Mouse (Mus musculus) olfactory bulb, adult 2 months (tissue): Measurements from ENCODE around the gene Eef1b2. TPM values are rescaled to one million over a fixed set of nuclear protein-coding genes. Genes with fewer than 3 reads are reported as not detected.

Experiments used
- H3K27ac ChIP-seq: fragments of 200-500 bp; 2 replicates; pipeline ENCODE4 v1.5.1; 2012; ENCODE audit warnings: low read depth, low read length; ENCODE audit not compliant: insufficient read depth
- H3K4me1 ChIP-seq: fragments of 200-500 bp; 2 replicates; pipeline ENCODE4 v1.6.1; 2012; ENCODE audit warnings: low read length; ENCODE audit not compliant: control insufficient read depth, insufficient read depth
- H3K4me3 ChIP-seq: fragments of 200-500 bp; 2 replicates; pipeline ENCODE4 v1.5.1; 2012; ENCODE audit warnings: mild to moderate bottlenecking, low read depth, low read length, moderate library complexity; ENCODE audit not compliant: insufficient read depth
- CTCF ChIP-seq: fragments of 200-500 bp; IDR thresholded peaks from 2 replicates; pipeline ENCODE4 v1.5.1; 2012; ENCODE audit warnings: low read depth, mild to moderate bottlenecking, low read length, moderate library complexity; ENCODE audit not compliant: insufficient read depth
- POLR2A ChIP-seq: fragments of 200-500 bp; IDR thresholded peaks from 2 replicates; pipeline ENCODE4 v1.6.1; 2012; ENCODE audit warnings: mild to moderate bottlenecking, low read depth, low read length, moderate library complexity; ENCODE audit not compliant: insufficient read depth
- WGBS: fragments of 180-500 bp; shearing (Covaris S2); methylation state at CpG from one replicate; pipeline ENCODE4 v1.1.7; 2018; 5-methylcytosine and 5-hydroxymethylcytosine counted together
- polyA plus RNA-seq: library from polyadenylated mRNA; stranded (reverse); fragments of >200 nt; gene quantifications from 2 replicates; pipeline ENCODE4 v1.2.4, GENCODE M21; 2012; ENCODE audit warnings: low replicate concordance; ENCODE audit not compliant: missing spikeins, insufficient read depth, insufficient read length

Eef1b2 gene
- polyA plus RNA-seq, 1 experiment = not detected

DNA sequence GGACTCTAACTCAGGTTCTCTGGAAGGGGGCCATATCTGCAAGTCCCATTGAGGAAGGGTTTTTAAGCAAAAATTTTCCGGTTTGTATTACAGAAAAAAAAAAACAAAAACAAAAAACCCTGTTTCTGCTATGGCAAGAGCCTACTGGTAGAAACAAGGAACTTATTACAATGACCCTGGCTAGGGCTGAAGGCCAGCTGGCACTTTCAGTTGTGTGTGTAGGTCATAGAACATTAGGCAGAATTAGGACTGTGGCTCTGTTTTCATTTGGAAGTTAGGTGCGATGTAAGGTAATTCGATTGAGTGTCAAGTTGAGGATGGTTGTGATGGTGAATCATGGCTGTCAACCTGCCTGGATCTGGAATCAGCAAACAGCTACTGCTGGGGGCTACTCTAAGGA, 11.9 kb downstream of the Eef1b2 start:
- no peaks in the 10 kb centered on the region for H3K4me1 ChIP-seq
- no peak overlapping the region for H3K4me3 ChIP-seq
- no peak overlapping the region for H3K27ac ChIP-seq
- 81% methylated on average over 3 of the region's 3 CpGs for WGBS
- TF ChIP-seq POLR2A (no peak), CTCF (no peak)

DNA sequence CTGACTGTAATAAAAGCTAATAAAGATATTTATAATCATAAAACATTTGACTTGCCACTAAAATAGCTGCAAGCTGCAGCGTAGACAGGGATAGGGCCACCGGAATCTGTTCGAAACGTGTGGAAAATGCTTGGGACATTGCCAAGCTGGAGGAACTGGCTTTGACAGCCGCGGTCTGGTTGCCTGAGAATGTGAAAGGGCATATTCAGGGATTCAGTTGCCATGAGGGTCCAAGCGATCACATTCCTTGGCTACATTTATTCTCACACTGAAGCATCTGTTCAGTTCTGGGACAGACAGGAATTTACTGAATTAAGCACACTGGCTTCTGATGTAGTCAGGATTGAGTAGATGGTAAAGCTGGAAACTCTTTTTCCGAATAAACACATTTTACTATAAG, 14.2 kb downstream of the Eef1b2 start:
- TF ChIP-seq POLR2A (no peak), CTCF (no peak)
- no peak overlapping the region for H3K27ac ChIP-seq
- no peak overlapping the region for H3K4me3 ChIP-seq
- H3K4me1 ChIP-seq = no peaks in the 10 kb centered on the region
- WGBS = 40% methylated on average over 8 of the region's 8 CpGs

DNA sequence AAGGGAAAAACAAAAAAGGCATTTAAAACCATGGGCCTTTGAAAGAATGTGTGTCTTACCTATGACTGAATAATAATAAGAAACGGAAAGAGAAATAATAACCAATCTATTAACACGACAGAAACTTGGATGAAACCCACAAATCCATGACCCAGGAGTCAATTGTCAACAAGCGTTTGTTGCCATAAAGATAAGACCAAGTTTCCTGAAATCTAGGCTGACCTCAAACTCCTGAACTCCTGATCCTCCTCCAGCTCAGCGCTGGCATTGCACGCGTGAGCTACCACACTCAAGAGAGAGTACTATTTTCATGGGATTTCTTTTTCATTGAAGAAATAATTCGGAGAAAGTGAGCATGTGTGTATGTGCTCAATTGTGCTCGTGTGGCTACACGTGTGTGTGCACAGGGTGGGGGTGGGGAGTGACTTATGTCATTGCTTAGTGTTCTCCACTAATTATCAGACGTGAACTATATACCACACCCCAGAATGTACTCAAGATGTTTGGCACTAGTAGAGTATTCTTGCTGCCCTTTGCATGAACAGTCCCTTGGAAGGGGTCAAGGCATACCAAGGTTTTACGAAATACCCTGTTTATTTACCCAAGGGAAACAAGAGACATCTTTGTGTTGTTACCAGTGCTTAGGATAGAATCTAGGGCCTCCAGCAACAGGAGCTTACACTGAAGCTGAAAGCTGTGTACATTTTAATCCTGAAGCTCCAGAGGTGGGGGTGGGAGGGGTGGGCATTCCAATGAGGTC, 15.9 kb downstream of the Eef1b2 start:
- TF ChIP-seq CTCF (no peak), POLR2A (no peak)
- Histone ChIP-seq H3K4me3 (no peak overlapping the region), H3K4me1 (no peaks in the 10 kb centered on the region), H3K27ac (no peak overlapping the region)
- WGBS = 94% methylated on average over 11 of the region's 11 CpGs

DNA sequence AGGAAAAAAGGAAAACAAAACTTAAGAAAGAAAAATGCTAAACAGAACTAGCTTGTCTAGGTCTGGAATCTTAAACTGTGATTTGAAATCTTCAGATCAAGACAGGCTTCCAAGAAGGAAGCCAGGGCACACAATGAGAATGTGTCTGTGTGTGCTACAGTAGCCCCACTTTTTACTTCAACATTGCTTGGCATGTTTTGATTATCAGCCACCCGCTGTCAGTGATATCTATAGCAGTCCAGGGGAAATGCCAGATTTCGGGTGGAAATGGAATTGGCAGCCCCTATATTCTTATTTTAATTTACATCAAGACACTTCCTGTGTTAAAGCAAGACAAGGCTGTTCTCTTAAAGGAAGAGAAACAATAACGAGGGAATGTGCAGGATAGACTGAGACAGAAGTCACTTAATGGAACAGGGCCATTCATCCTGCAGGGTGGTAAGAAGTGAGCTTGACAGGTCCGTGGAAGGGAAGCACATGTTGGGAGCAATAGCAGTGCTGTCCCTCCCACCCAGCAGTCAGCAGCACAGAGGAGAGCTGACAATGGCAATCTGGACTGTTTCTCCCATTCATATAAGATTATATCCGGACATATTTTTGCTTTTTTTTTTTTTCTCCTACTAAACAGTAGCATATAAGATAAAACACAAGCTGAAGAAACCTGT, 19.4 kb downstream of the Eef1b2 start:
- Histone ChIP-seq H3K4me3 (no peak overlapping the region), H3K27ac (no peak overlapping the region), H3K4me1 (no peaks in the 10 kb centered on the region)
- 53% methylated on average over 5 of the region's 5 CpGs for WGBS
- TF ChIP-seq CTCF (no peak), POLR2A (no peak)

DNA sequence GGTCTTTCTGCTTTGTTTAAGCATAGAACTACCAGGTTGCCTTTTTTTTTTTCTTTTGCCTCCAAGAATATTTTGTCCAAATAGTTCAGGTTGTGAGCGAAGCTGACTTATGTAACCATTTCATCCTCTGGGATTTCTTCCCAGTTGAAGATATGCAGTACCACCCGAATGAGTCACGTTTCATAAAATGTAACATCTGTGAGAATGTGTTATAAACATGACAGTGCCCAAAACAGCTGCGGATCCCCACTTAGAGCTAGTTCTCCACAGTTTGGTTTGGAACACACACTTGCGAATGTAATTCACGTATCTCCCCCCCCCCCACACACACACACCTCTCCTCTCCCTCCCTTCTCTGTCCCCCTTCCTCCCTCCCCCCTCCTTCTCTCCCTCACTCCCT, 22.8 kb downstream of the Eef1b2 start:
- H3K27ac ChIP-seq = no peak overlapping the region
- 90% methylated on average over 6 of the region's 6 CpGs for WGBS
- peaks cover 6% of the 10 kb centered on the region for H3K4me1 ChIP-seq
- TF ChIP-seq POLR2A = no peak
- no peak overlapping the region for H3K4me3 ChIP-seq

DNA sequence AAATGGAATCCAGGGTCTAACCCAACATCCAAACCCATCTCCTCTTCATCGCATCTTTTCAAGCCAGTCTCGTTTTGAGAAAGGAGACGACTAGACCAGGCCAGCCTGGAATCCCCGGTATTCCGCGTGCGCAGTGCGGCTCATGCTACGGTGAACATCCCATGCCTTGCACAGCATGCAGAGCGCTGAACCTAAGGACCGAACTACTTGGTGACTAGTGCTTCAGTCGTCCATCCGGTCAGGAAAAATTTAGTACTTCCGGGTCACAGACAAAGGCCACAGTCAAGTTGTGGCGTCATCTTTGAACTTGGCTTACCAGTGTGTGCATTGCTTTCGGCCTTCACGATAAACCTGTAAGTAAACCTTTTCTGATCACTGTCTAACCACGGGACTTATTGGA, 23.7 kb downstream of the Eef1b2 start:
- Histone ChIP-seq H3K27ac (no peak overlapping the region), H3K4me3 (no peak overlapping the region), H3K4me1 (peaks cover 7% of the 10 kb centered on the region)
- TF ChIP-seq POLR2A (no peak), CTCF (no peak)
- WGBS = 98% methylated on average over 18 of the region's 18 CpGs

DNA sequence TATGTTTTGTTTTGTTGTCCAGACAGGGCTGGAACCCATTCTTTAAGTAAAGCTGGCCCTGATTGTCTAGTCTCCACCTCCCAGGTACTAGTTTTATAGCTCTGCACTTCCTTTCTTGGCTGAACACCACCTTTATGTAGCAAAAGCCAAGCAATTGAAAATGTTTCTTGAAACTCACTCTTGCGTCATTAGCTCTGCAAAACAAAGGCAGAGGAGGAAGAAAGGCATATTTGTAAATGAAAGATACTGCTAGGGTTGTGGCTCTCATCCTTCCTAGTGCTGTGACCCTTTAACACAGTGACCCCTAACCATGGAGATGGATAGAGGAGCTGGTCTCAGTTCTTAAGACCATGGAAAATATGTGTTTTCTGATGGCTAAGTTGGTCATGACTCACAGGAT, 25.0 kb downstream of the Eef1b2 start:
- no peak overlapping the region for H3K4me3 ChIP-seq
- TF ChIP-seq CTCF (no peak), POLR2A (no peak)
- WGBS = 92% methylated on average over 1 of the region's 1 CpGs
- peaks cover 7% of the 10 kb centered on the region for H3K4me1 ChIP-seq
- H3K27ac ChIP-seq = no peak overlapping the region

DNA sequence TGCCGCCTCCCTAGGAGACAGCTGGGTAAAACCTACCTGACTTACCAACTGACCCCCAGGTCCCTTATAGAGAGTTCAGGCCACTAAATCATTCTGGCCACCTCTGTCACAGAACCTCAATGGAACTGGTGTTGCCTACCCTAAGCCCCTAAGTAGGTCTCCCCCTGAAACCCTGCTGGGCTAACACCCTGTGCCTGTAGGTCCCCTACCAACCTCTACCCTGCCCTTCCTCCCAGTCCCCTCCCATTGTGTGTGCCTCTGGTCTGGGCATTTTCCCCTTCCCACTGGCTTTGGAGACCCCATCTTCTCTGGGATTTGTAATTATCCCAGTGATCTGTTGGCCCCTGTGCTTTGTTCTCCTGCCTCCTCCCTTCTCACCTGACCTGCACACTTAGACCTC, 26.8 kb downstream of the Eef1b2 start:
- Histone ChIP-seq H3K4me1 (peaks cover 7% of the 10 kb centered on the region), H3K27ac (no peak overlapping the region), H3K4me3 (no peak overlapping the region)
- TF ChIP-seq POLR2A (no peak), CTCF (no peak)
- WGBS = 89% methylated on average over 1 of the region's 1 CpGs

DNA sequence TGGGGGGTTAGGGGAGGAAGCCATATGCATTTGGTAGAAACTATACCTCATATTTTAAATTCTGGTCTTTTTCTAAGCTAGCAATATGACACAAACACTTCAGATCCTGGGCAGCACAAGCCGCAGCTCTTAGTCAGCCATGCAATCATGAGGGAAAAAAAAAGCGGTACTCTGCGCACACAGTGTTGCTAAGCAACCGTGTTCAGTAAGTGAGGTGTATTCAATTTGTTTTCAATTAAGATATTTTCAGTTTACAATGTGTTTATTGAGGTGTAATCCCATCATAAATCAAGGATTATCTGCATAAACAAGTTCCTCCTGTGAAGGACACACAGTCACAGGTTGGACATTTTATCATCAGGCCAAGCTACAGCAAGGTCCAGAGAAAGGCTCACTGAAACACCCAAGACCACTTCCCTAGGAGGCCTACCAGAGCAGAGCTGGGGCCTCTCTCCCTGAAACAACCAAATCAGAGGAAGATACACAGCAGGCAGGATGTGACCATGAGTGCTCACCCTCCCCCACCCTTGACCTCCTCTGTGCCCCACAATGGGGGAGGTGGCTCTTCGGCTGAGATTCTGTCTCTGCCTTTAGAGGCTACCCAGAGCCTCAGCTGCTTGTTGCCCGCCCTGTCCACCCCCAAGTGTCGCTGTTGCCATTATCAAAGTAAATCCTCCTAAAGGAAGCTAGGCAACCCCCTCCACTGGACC, 27.5 kb downstream of the Eef1b2 start:
- WGBS = 23% methylated on average over 7 of the region's 7 CpGs
- no peak for TF ChIP-seq POLR2A
- TF ChIP-seq CTCF = no peak
- no peak overlapping the region for H3K4me3 ChIP-seq
- H3K4me1 ChIP-seq = peaks cover 7% of the 10 kb centered on the region
- no peak overlapping the region for H3K27ac ChIP-seq
